Mouse (Mus musculus) layer of hippocampus, adult 8-10 months (tissue): ENCODE measurements around the gene Wdr4. TPM values are rescaled to one million over a fixed set of nuclear protein-coding genes. Genes with fewer than 3 reads are reported as not detected.
"Not testable (repeated sequence)": the region's sequence is repeated elsewhere in the genome, so short reads cannot be mapped to it uniquely, and the experiment has no call there.

Experiments used
- DNase-seq, 2 experiments: peaks; one replicate each; pipeline ENCODE4 v3.0.0; 2022; ENCODE audit warnings: low spot score in 2 of 2
- total RNA-seq, 4 experiments: library from RNA; stranded (reverse); gene quantifications; 2 replicates each; pipeline ENCODE4 v1.2.4; 2022

Gene Wdr4
- total RNA-seq, 4 experiments from 2014 or later = 20.3 to 32.1 (median 23.7) TPM

DNA sequence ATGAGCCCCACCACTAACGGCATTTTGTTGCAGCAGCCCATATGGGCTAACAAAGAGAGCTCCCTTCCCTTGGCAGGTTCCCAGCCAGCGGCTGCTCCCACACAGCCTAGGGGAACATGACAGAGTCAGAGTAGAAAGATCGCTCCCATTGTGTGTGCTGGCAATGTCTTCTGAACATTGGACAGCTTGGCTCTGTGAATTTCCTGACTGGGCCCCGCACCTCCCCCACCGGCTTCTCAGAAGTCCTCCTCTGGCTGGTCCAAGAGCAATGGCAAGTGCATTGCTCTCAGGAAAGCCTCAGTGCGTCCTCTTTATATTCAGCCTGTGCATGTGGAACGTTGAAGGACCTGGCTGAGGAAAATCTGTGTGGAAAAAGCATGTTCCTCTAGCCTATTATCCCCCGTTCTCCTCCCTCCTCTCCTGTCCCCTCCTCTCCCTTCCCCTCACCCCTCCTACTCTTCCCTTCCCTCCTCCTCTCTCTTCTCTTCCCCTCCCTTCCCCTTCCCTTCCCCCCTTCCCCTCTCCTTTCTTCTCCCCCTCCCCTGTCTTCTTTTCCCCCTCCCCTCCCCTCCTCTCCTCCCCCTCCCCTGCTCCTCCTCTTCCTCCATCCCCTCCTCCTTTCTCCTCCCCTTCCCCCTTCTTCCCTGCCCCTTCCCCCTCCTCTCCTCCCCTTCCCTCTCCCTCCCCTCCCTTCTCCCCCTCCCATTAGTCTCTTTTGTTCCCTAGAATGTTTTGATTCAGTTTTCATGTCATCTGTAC is 16.3 kb upstream of the Wdr4 start:
- DNase-seq = peak; percentile 80

- no peak for DNase-seq
These were observed 15.6 kb upstream of the Wdr4 start for GRCm38 (mm10) chr17:31535358-31535757.

DNA sequence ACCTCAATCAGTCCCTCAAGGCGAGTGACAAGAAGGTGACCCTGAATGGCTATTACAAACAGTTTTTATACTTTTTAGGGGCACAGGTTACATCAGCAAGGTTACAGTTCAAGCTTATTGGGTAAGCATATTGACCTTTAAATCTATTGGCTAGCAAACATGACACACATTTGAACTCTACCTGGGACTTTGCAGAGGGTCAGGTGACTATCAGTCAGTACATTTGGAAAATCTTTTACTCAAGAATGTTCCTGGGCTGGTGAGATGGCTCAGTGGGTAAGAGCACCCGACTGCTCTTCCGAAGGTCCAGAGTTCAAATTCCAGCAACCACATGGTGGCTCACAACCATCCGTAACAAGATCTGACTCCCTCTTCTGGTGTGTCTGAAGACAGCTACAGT is 12.6 kb upstream of the Wdr4 start:
- DNase-seq = not testable (repeated sequence)

- DNase-seq = no peak
These were observed 11.8 kb upstream of the Wdr4 start for GRCm38 (mm10) chr17:31531441-31532158.

GRCm38 (mm10) chr17:31529314-31529713 is 9.5 kb upstream of the Wdr4 start:
- no peak for DNase-seq

DNA sequence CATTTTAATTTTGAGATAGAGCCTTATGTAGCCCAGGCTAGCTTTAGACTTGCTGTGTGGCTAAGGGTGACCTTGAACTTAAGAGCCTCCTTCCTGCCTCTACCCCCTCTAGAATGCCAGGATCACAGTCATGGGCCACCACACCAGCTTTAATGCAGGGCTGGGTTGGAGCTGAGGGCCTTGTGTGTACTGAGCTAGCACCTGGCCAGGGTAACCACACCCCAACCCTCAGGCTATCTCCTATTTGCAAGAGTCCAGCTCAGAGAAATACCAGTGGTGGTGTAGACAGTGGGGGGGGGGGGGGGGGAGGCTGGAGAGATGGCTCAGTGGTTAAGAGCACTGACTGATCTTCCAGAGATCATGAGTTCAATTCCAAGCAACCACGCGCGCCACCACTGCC is 6.0 kb upstream of the Wdr4 start:
- no peak for DNase-seq

DNA sequence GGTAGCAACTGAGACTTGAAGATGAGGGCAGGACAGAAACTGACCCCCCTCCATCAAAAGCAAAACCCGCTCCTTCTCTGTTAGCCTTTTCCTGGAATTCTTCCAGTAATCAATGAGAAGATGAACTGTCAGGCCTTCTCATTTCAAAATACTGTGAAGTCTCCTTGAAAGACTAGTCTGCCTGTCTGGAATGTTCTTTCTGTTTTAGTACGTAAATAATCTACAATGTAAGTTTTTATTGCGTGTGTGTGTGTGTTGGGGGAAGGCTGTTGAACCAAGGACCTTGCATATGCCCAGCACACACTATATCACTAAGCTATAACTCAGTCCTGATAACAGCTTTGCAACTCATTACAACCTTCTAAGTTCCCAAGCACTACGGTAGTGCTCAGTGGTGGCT is 5.3 kb upstream of the Wdr4 start:
- DNase-seq = no peak

DNA sequence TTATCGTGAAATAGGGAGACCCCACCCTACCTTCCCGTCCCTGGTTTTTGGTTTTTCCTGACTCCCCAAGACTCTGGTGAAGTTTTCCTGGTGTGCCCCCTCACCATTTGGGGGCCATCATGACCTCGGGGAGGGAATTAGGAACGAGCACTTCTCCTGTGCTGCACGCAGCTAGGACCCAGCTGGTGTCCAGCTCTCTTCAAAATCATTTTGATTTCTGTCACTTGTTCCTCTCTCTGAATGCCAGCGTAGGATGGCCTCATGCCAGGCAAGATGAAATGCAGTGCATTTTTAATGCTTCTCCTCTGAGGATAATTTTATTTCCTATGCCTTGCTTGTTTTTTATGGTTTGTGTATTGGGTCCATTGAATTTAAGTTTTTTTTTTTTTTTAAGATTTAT is 2.2 kb upstream of the Wdr4 start:
- DNase-seq = no peak

DNA sequence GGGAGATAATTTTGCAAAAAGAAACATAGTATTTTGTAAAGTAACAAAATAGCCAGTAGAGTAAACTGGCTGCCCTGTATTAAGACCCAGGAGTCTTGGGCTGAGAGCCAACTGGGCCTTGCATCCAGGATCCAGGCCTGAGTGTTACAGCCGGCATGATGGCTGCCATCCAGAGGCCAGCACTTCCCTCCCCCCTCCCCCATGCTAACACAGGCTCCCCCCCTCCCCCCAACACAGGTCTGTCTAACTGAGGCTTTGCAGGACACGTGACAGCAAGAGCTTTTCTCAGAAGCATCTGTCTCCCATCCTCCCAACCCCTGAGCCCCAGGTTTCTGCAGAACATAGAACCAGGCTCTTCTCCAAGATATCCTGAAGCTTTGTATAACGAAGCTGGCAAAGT is 1.1 kb upstream of the Wdr4 start:
- DNase-seq = peak in 1 of 2 experiments; percentile 45

DNA sequence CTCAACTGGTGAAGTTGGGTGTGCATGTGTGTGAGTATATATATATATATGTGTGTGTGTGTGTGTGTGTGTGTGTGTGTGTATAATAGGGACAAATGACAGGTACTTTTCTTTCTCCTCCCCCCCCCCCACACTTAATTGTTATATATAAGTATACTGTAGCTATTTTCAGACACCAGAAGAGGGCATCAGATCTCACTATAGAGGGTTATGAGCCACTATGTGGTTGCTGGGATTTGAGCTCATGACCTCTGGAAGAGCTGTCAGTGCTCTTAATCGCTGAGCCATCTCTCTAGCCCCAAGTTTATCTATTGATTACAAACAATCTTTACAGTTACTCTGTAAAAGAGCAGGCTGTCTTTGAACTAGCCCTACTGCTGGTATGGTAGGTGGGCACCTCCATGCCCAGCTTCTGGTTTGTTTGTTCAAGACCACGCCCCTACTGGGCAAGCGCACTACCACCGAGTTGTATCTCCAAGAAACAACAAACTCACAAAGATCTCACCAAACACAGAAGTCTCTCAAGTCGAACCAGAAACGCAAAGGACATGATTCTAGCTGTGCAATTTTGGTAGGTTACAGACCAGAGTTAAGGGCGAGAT is 335 bp downstream of the Wdr4 start:
- DNase-seq = no peak

DNA sequence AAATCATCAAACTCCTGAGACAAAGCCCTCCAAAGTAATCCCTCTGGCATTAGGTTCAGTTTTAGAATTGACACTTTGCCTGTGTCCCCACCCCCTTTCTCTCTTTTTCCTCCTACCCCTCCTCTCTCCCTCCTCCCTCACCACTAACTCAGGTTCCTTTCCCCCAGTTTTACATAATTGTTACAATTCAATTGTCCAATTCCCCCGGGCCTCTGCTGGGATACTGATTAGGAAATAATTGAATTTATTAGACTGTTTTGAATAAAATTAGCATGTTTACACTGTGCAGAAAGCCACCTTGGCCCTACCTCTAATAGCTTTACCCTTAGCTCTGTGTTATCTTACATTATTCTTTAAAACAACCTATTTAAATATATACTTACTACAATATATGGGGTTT is 5.1 kb downstream of the Wdr4 start:
- DNase-seq = no peak

- DNase-seq = no peak
These were observed 7.2 kb downstream of the Wdr4 start for GRCm38 (mm10) chr17:31512593-31512992.

GRCm38 (mm10) chr17:31511792-31512495 is 7.8 kb downstream of the Wdr4 start:
- DNase-seq = peak; percentile 79 to 84

DNA sequence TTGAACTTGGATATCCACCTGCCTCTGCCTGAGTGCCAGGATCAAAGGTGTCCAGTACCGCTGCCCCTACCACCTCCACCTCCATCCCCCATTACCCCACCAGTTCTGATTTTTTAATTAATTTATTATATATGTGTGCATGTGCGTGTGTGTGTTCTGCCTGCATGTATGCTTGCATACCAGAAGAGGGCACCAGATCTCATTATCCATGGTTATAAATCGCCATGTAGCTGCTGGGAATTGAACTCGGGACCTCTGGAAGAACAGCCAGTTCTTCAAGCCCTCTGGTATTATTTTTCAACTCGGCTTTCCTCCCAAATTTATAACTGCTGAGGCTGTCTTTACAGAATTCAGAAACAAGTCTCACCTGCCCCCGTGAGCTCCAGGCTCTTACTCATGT is 8.8 kb downstream of the Wdr4 start:
- no peak for DNase-seq

DNA sequence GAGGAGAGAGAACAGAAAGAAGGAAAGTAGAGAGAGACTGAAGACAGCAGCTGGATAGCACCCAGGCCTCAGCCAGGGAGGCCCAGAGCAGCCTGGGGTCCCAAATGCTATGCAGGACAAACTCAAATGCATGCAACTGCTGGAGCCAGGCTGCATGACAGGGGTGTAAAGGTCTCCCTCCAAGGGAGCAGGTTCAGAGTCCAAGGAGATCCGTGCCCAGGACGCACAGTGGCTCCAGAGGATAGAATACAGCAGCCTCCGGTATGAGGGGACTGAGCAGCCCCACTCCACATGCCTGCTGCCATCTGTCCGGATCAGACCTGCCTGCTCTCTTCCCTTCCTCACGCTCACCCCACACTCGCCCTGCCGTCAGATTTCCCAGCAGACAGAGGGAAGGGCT is 13.5 kb downstream of the Wdr4 start:
- no peak for DNase-seq

DNA sequence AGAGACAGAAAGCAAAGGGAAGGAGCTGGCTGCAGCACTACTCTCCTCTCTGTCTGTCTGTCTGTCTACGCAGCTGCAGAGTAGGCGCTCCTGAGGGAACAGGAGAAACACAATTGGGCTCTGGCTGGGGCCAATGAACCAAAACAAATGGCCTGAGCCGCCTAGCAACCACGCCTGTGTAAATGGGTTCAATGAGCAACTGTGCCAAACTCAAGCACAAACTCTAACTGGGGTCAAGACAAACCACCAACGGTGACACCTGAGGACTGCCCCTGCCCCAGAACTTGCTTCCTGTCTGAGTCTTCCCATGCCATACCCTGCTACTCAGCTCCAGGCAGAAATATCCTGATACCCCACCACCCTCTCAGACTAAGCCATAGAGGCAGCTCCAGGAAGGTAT is 14.8 kb downstream of the Wdr4 start:
- no peak for DNase-seq

DNA sequence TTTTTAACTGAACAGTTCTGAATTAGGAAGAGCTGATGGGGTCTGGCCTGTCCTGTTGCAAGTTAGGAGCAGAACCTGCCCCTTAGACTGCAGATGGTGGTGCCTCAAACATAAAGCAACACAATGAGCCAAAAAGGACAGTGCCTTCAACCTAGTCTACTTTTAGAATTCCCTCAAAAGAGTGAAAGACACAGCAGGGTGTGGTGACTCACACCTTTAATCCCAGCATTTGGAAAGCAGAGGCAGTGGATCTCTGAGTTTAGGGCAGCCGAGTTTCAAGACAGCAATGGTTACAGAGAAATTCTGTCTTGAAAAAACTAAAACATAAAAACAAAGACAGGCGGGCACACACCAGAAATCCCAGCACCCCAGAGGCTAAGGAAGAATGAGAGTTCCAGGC is 15.8 kb downstream of the Wdr4 start:
- DNase-seq = no peak

- no peak for DNase-seq
These were observed 16.4 kb downstream of the Wdr4 start for GRCm38 (mm10) chr17:31503337-31503736.

GRCm38 (mm10) chr17:31502261-31502927 is 17.4 kb downstream of the Wdr4 start:
- no peak for DNase-seq

- no peak for DNase-seq
These were observed 18.9 kb downstream of the Wdr4 start for GRCm38 (mm10) chr17:31500908-31501307.

DNA sequence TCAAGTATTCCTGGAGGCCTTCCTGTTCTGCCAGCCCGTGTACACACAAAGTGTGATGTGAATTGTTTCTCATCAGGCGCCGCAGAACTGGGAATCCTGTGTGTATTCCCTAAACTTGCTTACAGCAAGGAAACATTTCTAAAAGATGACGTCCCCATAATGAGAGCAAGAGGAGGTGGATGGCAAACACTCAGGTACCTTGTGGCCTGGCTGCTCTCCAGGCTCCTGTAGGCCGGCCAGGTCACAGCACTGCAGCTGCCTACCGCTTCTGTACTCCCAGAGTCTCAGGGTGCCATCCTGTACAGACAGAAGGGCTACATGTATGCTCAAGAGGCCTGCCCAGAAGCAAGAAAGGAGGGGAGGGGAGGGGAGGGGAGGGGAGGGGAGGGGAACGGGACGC is 19.4 kb downstream of the Wdr4 start:
- no peak for DNase-seq
